Mouse (Mus musculus): ENCODE measurements at regions not wholly inside any gene's neighbourhood (a gene's known extent, or its start where the extent isn't known, plus 50 kb on each side); places are given as distances from the start of the nearest gene placed in this dataset.

- Histone ChIP-seq H3K27me3 (no peaks in the 10 kb centered on the region), H3K4me2 (no peak overlapping the region), H3K27ac (replicated peaks) (no peak overlapping the region), H3K9me3 (no peaks in the 10 kb centered on the region), H3K4me1 (replicated peaks) (no peaks in the 10 kb centered on the region), H3K36me3 (no peaks in the 10 kb centered on the region), H3K4me3 (no peak overlapping the region), H3K9ac (no peak overlapping the region)
- ATAC-seq (ENCODE audit: low FRiP score, low read depth): no peak
- WGBS: 80% methylated on average over 2 of the region's 2 CpGs
These were observed 656.0 kb upstream of the Apob start for GRCm38 (mm10) chr12:7321453-7321852.

- Histone ChIP-seq H3K9ac (no peak overlapping the region), H3K36me3 (no peaks in the 10 kb centered on the region), H3K27me3 (no peaks in the 10 kb centered on the region), H3K4me2 (no peak overlapping the region), H3K4me1 (replicated peaks) (no peaks in the 10 kb centered on the region), H3K27ac (replicated peaks) (no peak overlapping the region), H3K9me3 (no peaks in the 10 kb centered on the region), H3K4me3 (no peak overlapping the region)
- no peak for ATAC-seq (ENCODE audit: low FRiP score, low read depth)
These were observed 648.8 kb upstream of the Apob start for GRCm38 (mm10) chr12:7328620-7329019.

Measured in hindbrain, embryonic 15.5 days (tissue).